Mouse (Mus musculus): ENCODE data around the gene Osbpl7. TPM values are rescaled to one million over a fixed set of nuclear protein-coding genes. Genes with fewer than 3 reads are reported as not detected.
A peak's percentile ranks its signal among the peaks of the same experiment; 100 is the strongest.

Osbpl7 gene
- total and polyA plus RNA-seq, 3 experiments, result 7.4 to 24.4 (median 17.6) TPM

DNA sequence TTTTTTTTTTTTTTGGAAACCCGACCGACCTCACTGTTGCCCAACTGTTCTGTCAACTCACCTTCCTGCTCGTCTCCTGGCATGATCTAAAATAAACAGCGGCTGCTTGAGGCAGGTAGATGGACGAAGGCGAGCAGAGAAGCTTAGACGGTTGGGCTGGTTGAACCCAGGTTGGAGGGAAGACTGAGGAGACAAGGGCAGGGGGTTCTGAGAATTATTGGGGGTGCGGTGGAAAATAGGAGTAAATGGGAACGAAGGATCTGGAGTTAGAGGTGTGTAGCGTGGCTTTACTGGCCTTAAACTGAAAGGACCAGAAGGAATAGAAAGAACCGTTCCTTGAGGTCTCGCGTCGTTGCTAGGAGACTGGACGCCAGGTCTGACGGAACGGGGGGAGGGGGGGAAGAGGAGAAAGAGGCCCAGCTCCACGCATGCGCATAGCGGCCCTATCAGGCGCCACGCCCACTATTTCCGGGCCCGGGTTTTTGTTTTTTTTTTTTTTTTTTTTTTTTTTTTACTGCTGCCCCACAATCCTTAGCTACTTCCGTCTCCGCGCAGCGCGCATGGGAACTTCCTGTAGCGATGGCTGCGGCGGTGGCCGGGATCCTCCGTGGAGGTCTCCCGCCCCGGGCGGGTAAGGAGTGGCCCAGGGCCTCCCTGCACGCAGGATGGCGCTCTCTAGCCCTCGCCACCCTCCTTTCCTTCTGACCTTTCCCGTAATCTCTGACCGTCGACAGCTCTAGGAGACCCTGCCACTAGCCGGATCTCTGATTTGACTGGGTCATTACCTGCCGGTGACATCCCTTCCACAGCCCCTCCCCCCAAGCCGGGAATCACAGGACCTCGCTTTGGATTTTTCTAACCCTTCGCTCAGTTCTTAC, 9.2 kb upstream of the Osbpl7 start, which contains the start of the genes Lrrc46 and Mrpl10 (continued):
- TF ChIP-seq HCFC1 (IDR thresholded peaks at IDR 0.05; ENCODE audit: low read depth, low read length), result peak; percentile 95

DNA sequence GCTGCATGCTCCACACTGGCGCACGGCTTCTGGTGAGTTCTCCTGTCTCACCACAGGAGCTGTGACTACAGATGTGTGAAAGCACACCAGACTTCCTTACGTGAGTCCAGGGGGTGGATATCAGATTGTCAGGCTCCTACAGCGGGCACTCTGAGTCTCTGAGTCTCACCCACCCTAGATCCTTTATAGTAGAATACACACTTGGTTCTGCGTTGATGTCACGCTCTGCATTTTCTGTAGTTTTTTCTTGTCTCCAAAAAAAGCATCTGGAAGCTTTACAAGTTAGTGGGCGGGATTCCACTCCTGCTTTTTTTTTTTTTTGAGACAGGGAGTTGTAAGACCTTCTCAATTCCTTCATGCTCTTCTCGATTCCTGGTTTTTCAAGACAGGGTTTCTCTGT, 5.5 kb upstream of the Osbpl7 start:
- H3K4me1 ChIP-seq (ENCODE audit: control insufficient read depth in 1 of 2, insufficient read depth in 2 of 2), result peaks cover 4 to 29% of the 10 kb centered on the region in 2 experiments; a peak in 3 of 4 replicates
- no peak for TF ChIP-seq MAX (IDR thresholded peaks at IDR 0.05; ENCODE audit: low read length)
- no peak for TF ChIP-seq CHD1 (IDR thresholded peaks at IDR 0.05; ENCODE audit: low read depth, low read length)
- TF ChIP-seq TBP (conservative IDR thresholded peaks at IDR 0.05; ENCODE audit: low read depth, low read length), result no peak
- TF ChIP-seq ZNF384 (IDR thresholded peaks at IDR 0.05; ENCODE audit: low read depth, low read length), result no peak
- no peak for TF ChIP-seq ZKSCAN1 (IDR thresholded peaks at IDR 0.05; ENCODE audit: borderline replicate concordance, low read depth, low read length)
- TF ChIP-seq JUN (IDR thresholded peaks at IDR 0.05; ENCODE audit: insufficient read depth, low read depth, low read length), result no peak
- no peak for TF ChIP-seq IRF4 (IDR thresholded peaks at IDR 0.05; ENCODE audit: low read depth, low read length)
- no peak for TF ChIP-seq GABPA (IDR thresholded peaks at IDR 0.05; ENCODE audit: insufficient replicate concordance, low read depth, low read length)
- TF ChIP-seq EP300 (IDR thresholded peaks at IDR 0.05; ENCODE audit: low read length), result no peak
- TF ChIP-seq ZMIZ1 (IDR thresholded peaks at IDR 0.05; ENCODE audit: low read depth, low read length), result no peak
- TF ChIP-seq USF2 (conservative IDR thresholded peaks at IDR 0.05; ENCODE audit: low read depth, low read length), result no peak
- no peak for TF ChIP-seq TCF12 (IDR thresholded peaks at IDR 0.05; ENCODE audit: low read depth, low read length)
- no peak for TF ChIP-seq UBTF (IDR thresholded peaks at IDR 0.05; ENCODE audit: low read depth, low read length)
- no peak for TF ChIP-seq E2F4 (IDR thresholded peaks at IDR 0.05; ENCODE audit: insufficient replicate concordance, low read depth, low read length)
- TF ChIP-seq MAZ (IDR thresholded peaks at IDR 0.05; ENCODE audit: low read depth, low read length), result no peak
- TF ChIP-seq MAFK (IDR thresholded peaks at IDR 0.05; ENCODE audit: insufficient replicate concordance, low read length), result no peak
- TF ChIP-seq ZC3H11A (IDR thresholded peaks at IDR 0.05; ENCODE audit: low read depth, low read length), result no peak
- no peak for TF ChIP-seq POLR2AphosphoS2 (IDR thresholded peaks at IDR 0.05; ENCODE audit: low read depth, low read length)
- TF ChIP-seq BHLHE40 (IDR thresholded peaks at IDR 0.05; ENCODE audit: low read depth, low read length), result no peak
- peaks cover 33 to 62% of the 10 kb centered on the region in 2 experiments for H3K36me3 ChIP-seq (replicated peaks in 1 of 2; ENCODE audit: control insufficient read depth in 1 of 2, insufficient read depth in 1 of 2, low read length in 1 of 2)
- dilution Hi-C loops (cut with MboI; ENCODE audit: extremely low pct_ligation_motif_present, extremely low pct_unique_long_range_greater_than_20kb, low sequenced_read_pairs) (no loop called here), in situ Hi-C loops (cut with MboI; ENCODE audit: low pct_ligation_motif_present, low pct_unique_long_range_greater_than_20kb, low sequenced_read_pairs) (no loop called here)
- no peaks in the 10 kb centered on the region for H3K27me3 ChIP-seq (replicated peaks)
- no peak overlapping the region for H3K27ac ChIP-seq (ENCODE audit: insufficient read depth, low read depth)
- H3K4me3 ChIP-seq (replicated peaks in 1 of 3; ENCODE audit: low read depth in 2 of 3, low read length in 2 of 3, poor library complexity in 1 of 3), result no peak overlapping the region
- H3K79me2 ChIP-seq (replicated peaks; ENCODE audit: control insufficient read depth, extremely low read depth, insufficient read depth, poor library complexity, severe bottlenecking), result peaks cover 30% of the 10 kb centered on the region
- H3K9me3 ChIP-seq (replicated peaks; ENCODE audit: low read length), result peaks cover 4% of the 10 kb centered on the region
- no peak for DNase-seq (ENCODE audit: extremely low read depth)
- no peak overlapping the region for H3K4me2 ChIP-seq (ENCODE audit: insufficient read depth, low read depth, poor library complexity, severe bottlenecking)
- H3K9ac ChIP-seq (ENCODE audit: insufficient read depth, low read depth), result no peak overlapping the region

Measured in CH12.LX (cell line).